Mouse (Mus musculus): ENCODE results near the gene Pdap1.

GRCm38 (mm10) chr5:145118461-145118860 is 21.6 kb downstream of the Pdap1 start:
- TF ChIP-seq POLR2A (IDR thresholded peaks at IDR 0.05; ENCODE audit: extremely low read depth, insufficient read depth, low read length) (no peak), CTCF (IDR thresholded peaks at IDR 0.05; ENCODE audit: low read depth, low read length) (no peak)
